Mouse (Mus musculus) hindlimb bud, embryonic 11.5 days (tissue): Measurements from ENCODE around the gene Fbxo6.
"Not testable (repeated sequence)": the region's sequence is repeated elsewhere in the genome, so short reads cannot be mapped to it uniquely, and the experiment has no call there.

ENCODE experiments used
- DNase-seq: peaks from one replicate; pipeline ENCODE4 v3.0.0-alpha.2; 2012; ENCODE audit warnings: low read depth, low spot score; ENCODE audit errors: extremely low spot score

Gene Fbxo6

GRCm38 (mm10) chr4:148128672-148129071 lies 23.3 kb downstream of the Fbxo6 start:
- DNase-seq, result no peak

DNA sequence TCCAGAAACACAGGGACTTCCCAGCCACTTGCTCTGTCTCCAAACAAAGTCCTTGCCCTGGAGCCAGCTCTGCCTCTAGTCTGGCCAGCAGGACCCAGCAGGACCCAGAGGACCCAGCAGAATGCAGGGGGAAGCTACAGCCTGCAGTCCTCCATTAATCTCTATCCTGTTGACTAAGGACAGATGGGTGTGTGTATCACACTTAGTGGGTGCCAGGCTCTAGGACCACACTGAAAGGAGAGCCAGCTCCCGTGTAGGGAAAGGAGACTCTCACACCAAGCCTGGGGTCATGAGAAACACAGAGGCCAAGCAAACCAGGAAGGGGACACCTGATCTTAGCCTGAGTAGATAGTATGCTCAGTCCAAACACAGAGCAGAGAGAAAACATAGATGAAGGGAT lies 23.7 kb downstream of the Fbxo6 start:
- no peak for DNase-seq

- DNase-seq, result no peak
Measured at GRCm38 (mm10) chr4:148122694-148123066, 29.3 kb downstream of the Fbxo6 start.

GRCm38 (mm10) chr4:148121982-148122693 lies 29.8 kb downstream of the Fbxo6 start:
- DNase-seq, result no peak

DNA sequence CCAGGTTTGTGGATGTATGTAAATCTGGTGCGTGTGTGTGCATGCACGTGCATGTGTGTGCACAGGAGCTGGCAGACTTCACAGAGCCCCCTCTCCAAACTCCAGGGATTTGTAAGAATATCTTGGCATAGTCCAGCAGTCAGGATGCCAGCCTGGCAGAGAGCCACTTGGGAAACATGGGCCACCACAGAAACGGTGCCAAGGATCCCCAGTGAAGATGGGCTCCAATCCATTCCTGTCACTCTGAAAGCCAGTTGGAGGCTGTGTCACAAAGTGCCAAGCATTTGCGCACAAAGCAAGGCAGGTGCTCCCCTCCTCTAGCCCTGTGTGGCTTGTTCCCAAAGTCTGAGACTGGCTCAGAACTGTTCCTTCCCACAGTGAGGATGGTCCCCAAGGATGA lies 30.6 kb downstream of the Fbxo6 start:
- no peak for DNase-seq

- no peak for DNase-seq
Measured at GRCm38 (mm10) chr4:148120555-148120954, 31.4 kb downstream of the Fbxo6 start.

- not testable (repeated sequence) for DNase-seq
Measured at GRCm38 (mm10) chr4:148119578-148119977, 32.4 kb downstream of the Fbxo6 start.

DNA sequence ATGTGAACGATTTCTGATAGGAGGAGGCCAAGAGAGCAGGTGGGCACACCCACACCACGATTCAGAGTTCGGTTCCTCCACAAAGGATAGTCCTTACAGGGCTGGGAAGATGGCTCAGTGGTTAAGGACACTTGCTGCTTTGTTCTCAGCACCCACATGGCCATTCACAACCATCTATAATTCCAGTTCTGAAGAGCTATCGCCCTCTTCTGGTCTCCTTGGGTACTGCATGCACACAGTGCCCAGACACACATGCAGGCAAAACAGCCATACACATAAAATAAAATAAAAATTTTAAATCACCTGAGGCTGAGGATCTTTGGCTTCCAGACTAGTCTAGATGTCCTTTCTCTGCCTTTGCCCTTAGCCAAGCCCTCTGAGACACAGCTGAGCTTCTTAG lies 34.5 kb downstream of the Fbxo6 start:
- DNase-seq, result no peak

- DNase-seq, result no peak
Measured at GRCm38 (mm10) chr4:148116657-148117056, 35.3 kb downstream of the Fbxo6 start.

- no peak for DNase-seq
Measured at GRCm38 (mm10) chr4:148115467-148115866, 36.5 kb downstream of the Fbxo6 start.

GRCm38 (mm10) chr4:148114758-148115391 lies 37.1 kb downstream of the Fbxo6 start:
- peak; percentile 75 for DNase-seq

DNA sequence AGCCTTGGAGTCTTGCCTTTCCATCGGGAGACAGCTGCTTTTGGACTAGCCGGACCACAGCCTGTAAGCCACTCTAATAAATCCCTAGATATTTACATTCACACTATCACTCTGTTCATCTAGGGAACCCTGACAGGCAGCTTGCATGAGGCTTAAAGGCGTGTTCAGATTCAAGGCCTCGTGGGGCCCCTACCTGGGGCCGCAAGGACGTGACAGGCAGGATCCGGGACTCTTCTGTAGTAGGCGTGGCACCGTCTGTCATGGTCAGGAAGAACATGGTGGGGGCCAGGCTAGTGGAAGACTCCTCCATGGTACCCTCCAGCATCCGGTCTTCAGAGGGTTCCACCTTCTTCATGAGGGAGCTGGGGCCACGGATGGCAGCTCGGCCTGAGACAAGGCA lies 39.4 kb downstream of the Fbxo6 start:
- DNase-seq, result no peak

GRCm38 (mm10) chr4:148109215-148109614 lies 42.7 kb downstream of the Fbxo6 start:
- no peak for DNase-seq

GRCm38 (mm10) chr4:148108565-148109100 lies 43.3 kb downstream of the Fbxo6 start:
- DNase-seq, result no peak

DNA sequence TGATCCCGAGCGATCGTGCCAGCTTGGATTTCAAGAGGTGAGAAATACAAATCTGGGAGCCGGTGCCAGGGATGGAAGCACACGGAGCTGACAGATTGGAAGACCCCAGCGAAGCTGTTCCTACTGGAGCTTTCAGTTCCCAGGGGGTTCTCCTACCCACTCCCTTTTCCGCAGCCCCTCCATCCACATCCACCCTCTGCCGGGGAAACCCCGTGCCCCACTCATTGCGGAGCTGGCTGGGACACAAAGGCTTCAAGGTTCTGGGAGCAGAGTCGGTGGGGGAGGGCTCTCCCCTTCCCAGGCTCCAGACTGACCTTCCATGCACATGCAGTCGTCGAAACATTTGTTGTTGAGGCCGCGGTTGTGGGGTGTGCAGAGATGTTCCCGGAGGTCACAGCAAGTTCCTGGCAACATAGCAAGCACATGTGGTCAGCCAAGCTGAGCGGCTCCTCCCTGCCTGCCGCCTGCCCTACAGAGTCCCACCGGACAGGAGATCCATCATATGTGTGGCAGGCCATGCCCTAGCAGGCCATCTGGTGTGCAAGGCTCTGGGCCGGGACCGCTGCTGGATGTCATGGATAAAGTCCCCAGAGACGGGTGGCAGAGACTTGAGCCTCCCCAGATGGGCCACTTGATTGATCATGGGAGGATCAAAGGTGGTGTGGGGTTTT lies 44.2 kb downstream of the Fbxo6 start:
- DNase-seq, result no peak

- no peak for DNase-seq
Measured at GRCm38 (mm10) chr4:148104146-148104545, 47.8 kb downstream of the Fbxo6 start.

GRCm38 (mm10) chr4:148101801-148102527 lies 50.0 kb downstream of the Fbxo6 start:
- no peak for DNase-seq

DNA sequence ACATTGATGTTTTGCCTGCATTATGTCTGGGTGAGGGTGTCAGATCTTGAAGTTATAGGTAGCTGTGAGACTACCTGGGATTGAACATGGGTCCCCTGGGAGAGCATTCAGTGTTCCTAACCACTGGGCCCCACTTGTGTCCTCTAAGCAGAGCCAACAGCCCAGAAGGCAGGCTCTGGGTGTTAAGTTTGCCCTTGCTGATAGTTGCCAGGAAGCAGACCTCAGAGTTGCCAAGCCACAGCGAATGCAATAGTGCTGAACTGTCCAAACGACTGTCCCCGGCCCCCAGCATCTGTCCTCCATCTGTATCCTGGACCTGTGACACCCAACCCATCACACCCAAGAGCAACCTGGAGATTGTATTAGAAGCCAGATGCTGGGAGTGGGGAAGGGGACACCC lies 53.3 kb downstream of the Fbxo6 start:
- no peak for DNase-seq

DNA sequence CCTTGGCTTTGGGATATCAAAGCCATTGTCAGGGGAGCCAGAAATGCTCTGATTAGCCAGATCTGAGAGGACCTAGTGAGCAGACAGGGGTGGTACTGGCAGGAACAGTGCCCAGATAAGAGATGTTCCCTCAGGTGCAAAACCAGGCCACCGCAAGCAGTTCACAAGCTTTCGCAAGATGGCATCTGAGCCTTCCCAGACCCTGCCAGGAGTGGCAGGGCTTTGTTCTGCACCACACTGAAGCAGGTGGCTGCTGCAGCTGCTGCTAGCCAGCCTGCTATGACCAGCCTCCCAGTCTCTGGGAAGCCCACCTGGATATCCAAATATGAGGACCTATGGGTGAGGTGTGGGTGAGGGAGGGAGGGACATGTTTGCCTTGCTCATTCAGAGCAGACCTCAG lies 54.0 kb downstream of the Fbxo6 start:
- DNase-seq, result no peak
